Mouse (Mus musculus) forebrain, embryonic 14.5 days (tissue): Measurements from ENCODE around the gene Anks1b. TPM values are rescaled to one million over a fixed set of nuclear protein-coding genes. Genes with fewer than 3 reads are reported as not detected.
A peak's percentile ranks its signal among the peaks of the same experiment; 100 is the strongest.

Experiments
- ATAC-seq: fragments of 200-750 bp; cut with Nextera tagmentation; 2 replicates; pipeline ENCODE4 v1.8.0; 2017; ENCODE audit warnings: mild to moderate bottlenecking, moderate library complexity
- DNase-seq: peaks from one replicate; pipeline ENCODE4 v3.0.0-alpha.2; 2015; ENCODE audit warnings: low spot score
- H3K27ac ChIP-seq: fragments of 300-500 bp; sonication (generic); 2 replicates; pipeline ENCODE4 v1.5.1; 2014; ENCODE audit warnings: low read depth, mild to moderate bottlenecking, control low read depth, low read length, moderate library complexity
- H3K27me3 ChIP-seq: fragments of 300-500 bp; sonication (generic); replicated peaks from 2 replicates; pipeline ENCODE4 v1.6.1; 2014; ENCODE audit warnings: low read length, control low read depth, mixed read lengths; ENCODE audit not compliant: control insufficient read depth, insufficient read depth
- H3K36me3 ChIP-seq: fragments of 300-500 bp; sonication (generic); 2 replicates; pipeline ENCODE4 v1.6.1; 2014; ENCODE audit warnings: low read length, control low read depth; ENCODE audit not compliant: control insufficient read depth, insufficient read depth
- H3K4me1 ChIP-seq: fragments of 300-500 bp; sonication (generic); 2 replicates; pipeline ENCODE4 v1.6.1; 2014; ENCODE audit warnings: antibody characterized with exemption, low read length, control low read depth; ENCODE audit not compliant: control insufficient read depth, insufficient read depth
- H3K4me2 ChIP-seq: fragments of 300-500 bp; sonication (generic); 2 replicates; pipeline ENCODE4 v1.6.1; 2014; ENCODE audit warnings: mild to moderate bottlenecking, control low read depth, low read length
- H3K4me3 ChIP-seq: fragments of 300-500 bp; sonication (generic); 2 replicates; pipeline ENCODE4 v1.5.1; 2014; ENCODE audit warnings: low read depth, low read length, control low read depth
- H3K9ac ChIP-seq: fragments of 300-500 bp; sonication (generic); 2 replicates; pipeline ENCODE4 v1.6.1; 2014; ENCODE audit warnings: mild to moderate bottlenecking, low read length, control low read depth, moderate library complexity
- H3K9me3 ChIP-seq: fragments of 300-500 bp; sonication (generic); replicated peaks from 2 replicates; pipeline ENCODE4 v1.6.1; 2016; ENCODE audit warnings: low read length, control low read depth, mixed read lengths; ENCODE audit not compliant: control insufficient read depth
- WGBS: fragments of 180-500 bp; shearing (Covaris S2); extraction: QIAGEN DNeasy Blood & Tissue Kit; methylation state at CpG from one replicate; pipeline ENCODE4 v1.1.7; 2014; 5-methylcytosine and 5-hydroxymethylcytosine counted together
- polyA plus RNA-seq: library from polyadenylated mRNA; unstranded; fragments of >200 nt; fragmentation: Nextera tagmentation; extraction: Ambion mirVana; gene quantifications from 2 replicates; pipeline ENCODE4 v1.2.1, GENCODE M21; 2014

The Anks1b gene
- 36.0 and 48.3 TPM in 2 replicates for polyA plus RNA-seq

DNA sequence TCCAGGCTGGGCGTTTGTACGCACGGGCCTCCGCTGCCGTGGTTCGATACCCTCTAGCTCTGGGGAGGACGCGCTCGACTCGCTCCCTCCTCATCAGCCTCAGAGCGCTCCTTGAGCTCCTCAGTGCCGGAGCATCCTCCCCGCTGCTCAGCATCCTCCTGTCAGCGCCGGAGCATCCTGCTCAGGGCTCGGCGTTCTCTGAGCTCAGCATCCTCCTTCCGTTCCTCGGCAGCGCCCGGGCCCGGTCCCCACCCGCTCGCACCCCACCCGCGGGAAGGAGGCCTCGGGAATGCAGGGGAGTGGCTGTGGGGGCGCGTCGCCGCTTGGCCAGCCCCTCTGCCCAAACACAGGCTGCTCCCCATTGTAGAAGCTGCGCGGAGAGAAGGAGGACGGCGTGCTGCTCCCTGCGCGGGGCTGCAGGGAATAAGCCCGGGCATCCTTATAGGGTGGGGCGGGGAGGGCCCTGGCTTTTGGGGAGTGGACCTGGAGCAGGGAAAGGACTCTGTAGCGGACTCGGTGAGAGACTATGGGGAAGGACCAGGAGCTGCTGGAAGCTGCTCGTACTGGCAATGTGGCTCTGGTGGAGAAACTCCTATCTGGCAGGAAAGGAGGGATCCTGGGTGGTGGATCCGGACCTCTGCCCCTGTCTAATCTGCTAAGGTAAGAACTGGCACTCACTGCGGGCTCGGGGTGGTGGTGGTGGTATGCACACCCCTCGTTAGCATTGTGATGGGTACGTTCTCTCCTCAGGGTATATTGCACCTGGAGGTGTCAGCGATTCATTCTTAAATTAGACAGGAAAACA is at the start of gene Anks1b:
Anks1b (plus strand) TSS at position 364 of the 805 bp plus-strand sequence.
- H3K36me3 ChIP-seq: no peaks in the 10 kb centered on the region
- peak within 1 kb of the TSS; percentile 77 for H3K4me3 ChIP-seq
- DNase-seq (peak; percentile 73), ATAC-seq (peak; percentile 88)
- H3K4me1 ChIP-seq: peaks cover 7% of the 10 kb centered on the region; the same call in 1 of the 2 replicates
- H3K4me2 ChIP-seq: peak within 1 kb of the TSS; percentile 59
- H3K9ac ChIP-seq: peak within 1 kb of the TSS; percentile 89
- WGBS: 1% methylated on average over 47 of the region's 48 CpGs
- no peaks in the 10 kb centered on the region for H3K27me3 ChIP-seq
- H3K9me3 ChIP-seq: no peaks in the 10 kb centered on the region
- peak within 1 kb of the TSS; percentile 97 for H3K27ac ChIP-seq

DNA sequence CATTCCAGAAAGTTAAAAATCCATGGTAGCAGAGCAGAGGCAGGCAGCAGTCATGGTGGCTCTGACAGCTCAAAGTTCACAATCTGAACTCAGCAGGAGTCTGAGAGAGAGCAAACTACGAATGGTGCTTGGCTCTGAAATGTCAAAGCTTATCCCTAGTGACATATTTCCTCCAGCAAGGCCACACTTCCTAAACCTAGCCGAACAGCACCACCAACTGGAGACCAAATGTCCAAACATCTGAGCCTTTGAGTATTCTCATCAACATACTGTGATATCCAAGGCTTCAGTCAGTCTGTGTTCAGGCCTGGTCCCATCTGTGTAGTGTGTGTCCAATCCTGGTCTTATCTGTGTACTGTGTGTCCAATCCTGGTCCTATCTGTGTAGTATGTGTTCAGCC is 49.4 kb upstream of the Anks1b start:
- 42% methylated on average over 2 of the region's 2 CpGs for WGBS
- peaks cover 5% of the 10 kb centered on the region; the same call in 1 of the 2 replicates for H3K36me3 ChIP-seq
- H3K9ac ChIP-seq: no peak overlapping the region
- no peaks in the 10 kb centered on the region for H3K4me1 ChIP-seq
- H3K9me3 ChIP-seq: no peaks in the 10 kb centered on the region
- H3K27me3 ChIP-seq: no peaks in the 10 kb centered on the region
- ATAC-seq (0 out of 2 replicates have a peak, but pooled peaks have one; percentile 34), DNase-seq (peak; percentile 46)
- H3K27ac ChIP-seq: no peak overlapping the region
- no peak overlapping the region for H3K4me3 ChIP-seq
- H3K4me2 ChIP-seq: no peak overlapping the region

DNA sequence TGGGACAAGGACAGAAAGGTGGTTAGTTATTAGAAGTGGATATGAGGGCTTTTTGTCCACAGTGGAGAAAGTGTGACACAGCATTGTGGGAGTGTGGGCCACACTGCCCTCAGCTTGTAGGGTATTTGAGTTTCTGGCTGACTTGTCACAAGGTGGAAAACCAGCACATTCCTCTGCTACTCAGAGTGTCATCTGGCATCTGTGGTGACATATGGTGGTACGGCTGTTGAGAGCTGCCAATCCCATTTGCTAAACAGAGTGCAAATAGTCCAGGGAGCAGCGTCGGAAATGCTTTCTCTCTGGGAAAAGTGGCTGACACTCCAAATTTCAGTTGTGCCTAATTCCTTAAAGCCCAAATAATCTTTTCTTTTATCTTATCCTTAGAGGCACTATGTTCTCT is 46.4 kb upstream of the Anks1b start:
- Histone ChIP-seq H3K27ac (no peak overlapping the region), H3K4me3 (no peak overlapping the region), H3K9ac (no peak overlapping the region), H3K4me2 (no peak overlapping the region), H3K9me3 (no peaks in the 10 kb centered on the region), H3K4me1 (no peaks in the 10 kb centered on the region), H3K36me3 (no peaks in the 10 kb centered on the region), H3K27me3 (no peaks in the 10 kb centered on the region)
- DNase-seq: peak; percentile 69
- WGBS: 62% methylated on average over 3 of the region's 3 CpGs
- peak; percentile 85 for ATAC-seq

DNA sequence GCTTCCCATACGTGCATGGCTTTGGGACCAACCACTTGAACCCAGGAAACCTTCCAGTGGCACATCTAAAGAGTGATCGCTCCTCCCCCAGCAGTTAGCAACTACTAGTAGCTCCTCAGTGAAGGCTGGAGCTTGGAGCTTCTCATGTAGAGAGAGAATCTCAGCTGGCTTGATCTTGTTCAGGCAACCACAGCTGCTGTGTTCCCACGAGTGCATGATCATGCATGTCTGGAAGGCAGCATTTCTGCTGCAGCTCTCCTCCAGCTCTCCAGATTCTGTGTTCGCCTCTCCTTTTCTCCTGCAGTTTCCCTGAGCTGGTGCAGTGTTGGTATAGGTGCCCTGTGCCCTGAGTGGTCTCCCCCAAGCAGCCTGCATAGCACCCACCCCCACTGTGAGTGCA is 41.0 kb upstream of the Anks1b start:
- no peaks in the 10 kb centered on the region for H3K36me3 ChIP-seq
- no peaks in the 10 kb centered on the region for H3K27me3 ChIP-seq
- no peaks in the 10 kb centered on the region for H3K9me3 ChIP-seq
- DNase-seq (no peak), ATAC-seq (no peak)
- no peak overlapping the region for H3K4me2 ChIP-seq
- no peak overlapping the region for H3K9ac ChIP-seq
- no peak overlapping the region for H3K27ac ChIP-seq
- WGBS: 84% methylated on average over 4 of the region's 4 CpGs
- H3K4me1 ChIP-seq: no peaks in the 10 kb centered on the region
- no peak overlapping the region for H3K4me3 ChIP-seq

DNA sequence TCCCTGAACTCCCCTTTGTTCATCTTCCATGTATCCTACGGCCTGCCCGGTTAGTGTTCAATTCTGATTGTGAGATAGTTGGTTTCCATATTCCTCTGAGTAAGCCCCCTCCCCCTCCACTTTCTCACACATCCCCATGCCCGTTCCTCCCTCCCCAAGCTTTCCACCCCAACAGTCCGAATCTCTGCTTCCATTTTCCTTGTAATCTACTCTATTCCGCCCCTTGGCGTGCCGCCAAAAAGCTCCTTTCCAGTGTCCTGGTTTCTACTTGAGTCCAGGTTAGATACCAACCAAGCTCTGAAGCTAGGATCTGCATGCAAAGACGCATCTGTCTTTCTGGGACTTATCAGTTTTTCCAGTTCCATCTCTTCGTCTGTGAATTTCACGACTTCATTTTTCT is 40.1 kb upstream of the Anks1b start:
- Histone ChIP-seq H3K4me3 (no peak overlapping the region), H3K4me1 (no peaks in the 10 kb centered on the region), H3K27ac (no peak overlapping the region), H3K36me3 (no peaks in the 10 kb centered on the region), H3K27me3 (no peaks in the 10 kb centered on the region), H3K9me3 (no peaks in the 10 kb centered on the region), H3K4me2 (no peak overlapping the region), H3K9ac (no peak overlapping the region)
- WGBS: 77% methylated on average over 10 of the region's 10 CpGs
- no peak for ATAC-seq
- DNase-seq: no peak

DNA sequence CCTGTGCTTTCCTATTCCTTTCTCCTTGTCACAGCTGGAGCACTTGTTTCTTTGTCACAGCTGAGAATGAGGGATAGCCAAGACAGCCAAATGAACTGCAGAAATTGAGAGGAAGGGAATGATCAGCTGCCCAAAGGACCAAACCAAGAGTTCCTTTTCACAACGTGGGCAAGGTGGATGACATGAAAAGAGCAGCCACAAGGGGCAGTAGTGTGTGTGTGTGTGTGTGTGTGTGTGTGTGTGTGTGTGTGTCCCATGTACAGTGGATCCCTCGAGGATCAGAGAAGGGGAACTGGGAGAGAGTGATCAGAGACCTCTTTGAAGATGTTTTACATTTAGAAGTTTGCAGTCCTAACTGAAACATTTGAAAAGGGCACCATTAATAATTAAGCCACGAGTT is 35.8 kb upstream of the Anks1b start:
- Histone ChIP-seq H3K4me3 (no peak overlapping the region), H3K27me3 (no peaks in the 10 kb centered on the region), H3K9me3 (no peaks in the 10 kb centered on the region), H3K4me2 (no peak overlapping the region), H3K9ac (no peak overlapping the region), H3K4me1 (no peaks in the 10 kb centered on the region), H3K36me3 (no peaks in the 10 kb centered on the region), H3K27ac (no peak overlapping the region)
- no peak for ATAC-seq
- no peak for DNase-seq
- WGBS: 43% methylated on average over 3 of the region's 3 CpGs

DNA sequence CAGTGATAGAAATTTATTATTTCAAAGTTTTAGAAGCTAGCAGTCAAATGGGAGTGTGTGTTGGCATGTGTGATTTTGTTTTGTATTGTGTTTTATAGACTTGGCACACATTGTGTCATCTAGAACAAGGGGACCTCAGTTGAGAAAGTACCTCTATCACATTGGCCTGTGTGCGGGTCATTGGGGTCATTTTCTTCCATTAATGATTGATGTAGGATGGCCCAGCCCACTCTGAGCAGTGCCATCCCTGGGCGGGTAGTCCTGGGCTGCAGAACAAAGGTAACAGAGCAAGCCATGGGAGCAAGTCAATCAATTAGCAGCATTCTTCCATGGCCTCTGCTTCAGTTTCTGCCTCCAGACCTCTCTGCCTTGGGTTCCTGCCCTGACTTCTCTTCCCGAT is 34.5 kb upstream of the Anks1b start:
- Histone ChIP-seq H3K27me3 (no peaks in the 10 kb centered on the region), H3K4me1 (no peaks in the 10 kb centered on the region), H3K27ac (no peak overlapping the region), H3K9me3 (no peaks in the 10 kb centered on the region), H3K36me3 (no peaks in the 10 kb centered on the region), H3K4me2 (no peak overlapping the region), H3K9ac (no peak overlapping the region), H3K4me3 (no peak overlapping the region)
- 87% methylated on average over 3 of the region's 3 CpGs for WGBS
- DNase-seq (no peak), ATAC-seq (no peak)

DNA sequence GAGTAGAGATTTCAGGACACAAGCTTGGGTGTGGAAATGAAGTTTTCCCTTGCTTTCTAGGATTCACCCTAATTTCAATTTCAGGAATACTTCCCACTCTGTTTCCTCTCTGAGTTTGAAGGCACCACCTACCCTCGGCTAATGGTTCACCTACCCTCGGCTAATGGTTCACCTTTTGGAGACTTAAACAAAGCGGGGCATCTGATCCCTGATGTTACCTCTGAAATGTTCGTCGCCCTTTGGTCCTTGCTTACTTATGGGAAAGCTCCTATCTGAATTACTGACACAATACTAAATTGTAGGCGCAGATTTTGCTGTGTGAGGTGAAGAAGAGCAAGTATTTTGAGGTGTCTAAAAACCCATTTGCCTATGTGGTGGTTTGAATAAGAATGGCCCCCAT is 22.4 kb upstream of the Anks1b start:
- DNase-seq (no peak), ATAC-seq (no peak)
- H3K4me1 ChIP-seq: no peaks in the 10 kb centered on the region
- H3K27ac ChIP-seq: no peak overlapping the region
- H3K4me2 ChIP-seq: no peak overlapping the region
- no peaks in the 10 kb centered on the region for H3K36me3 ChIP-seq
- 91% methylated on average over 6 of the region's 6 CpGs for WGBS
- no peaks in the 10 kb centered on the region for H3K27me3 ChIP-seq
- 0 out of 2 replicates have a peak, but pooled peaks cover 2% of the 10 kb centered on the region for H3K9me3 ChIP-seq
- no peak overlapping the region for H3K9ac ChIP-seq
- H3K4me3 ChIP-seq: no peak overlapping the region

DNA sequence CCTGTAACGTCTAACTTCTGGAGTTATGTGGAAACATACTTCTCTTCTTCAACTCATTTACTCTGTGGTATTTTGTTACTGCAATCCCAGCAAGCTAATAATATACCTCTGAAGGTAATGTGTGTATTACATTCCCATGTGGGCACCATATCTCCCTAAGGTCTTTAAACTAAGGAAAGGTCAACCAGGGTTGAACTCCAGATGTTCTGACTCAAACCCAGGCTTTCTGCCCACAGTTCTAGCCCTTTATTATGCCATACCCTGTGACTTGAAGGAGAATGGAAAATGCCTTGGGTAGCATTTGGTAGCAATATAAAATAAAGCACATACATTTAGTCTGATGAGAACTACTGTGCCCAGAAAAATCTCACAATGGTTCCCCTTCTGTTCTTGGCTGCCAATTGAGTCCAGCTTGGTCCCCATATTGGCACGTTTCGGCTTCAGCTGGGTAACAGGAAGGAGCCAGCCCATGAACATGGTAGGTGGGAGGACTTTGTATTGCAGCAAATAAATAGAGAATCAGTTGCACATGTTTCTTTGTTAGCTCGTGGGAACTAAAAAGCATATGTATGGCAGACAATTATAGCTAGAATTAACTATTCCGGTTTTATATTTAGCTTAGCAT is 17.9 kb upstream of the Anks1b start:
- H3K27ac ChIP-seq: no peak overlapping the region
- no peak for ATAC-seq
- WGBS: 80% methylated on average over 5 of the region's 5 CpGs
- H3K9ac ChIP-seq: no peak overlapping the region
- no peaks in the 10 kb centered on the region for H3K36me3 ChIP-seq
- no peak overlapping the region for H3K4me3 ChIP-seq
- H3K27me3 ChIP-seq: no peaks in the 10 kb centered on the region
- H3K4me1 ChIP-seq: no peaks in the 10 kb centered on the region
- H3K9me3 ChIP-seq: no peaks in the 10 kb centered on the region
- peak; percentile 24 for DNase-seq
- H3K4me2 ChIP-seq: no peak overlapping the region
